ENCODE assay signal across 15 mouse cellular contexts in genomic region chr2:11013154-11013553, GRCm38 (mm10).
"Had no signal": no experiment of that assay in that cellular context is flagged by ENCODE, and none has a peak within 500 bp of the region (broad histone marks: within the 10 kb centered on the region; RNA-seq: fewer than 3 reads in every experiment).

No protein-coding gene starts in this region.

- H3K9ac ChIP-seq: kidney, embryonic 15.5 days; limb, embryonic 12.5 days; liver, embryonic 14.5 days; midbrain, embryonic 12.5 days; neural tube, embryonic 15.5 days; stomach, embryonic 15.5 days had no signal

- H3K36me3 ChIP-seq: kidney, embryonic 15.5 days; limb, embryonic 12.5 days; midbrain, embryonic 12.5 days; neural tube, embryonic 15.5 days; stomach, embryonic 15.5 days had no signal

- H3K4me3 ChIP-seq: kidney, embryonic 15.5 days; limb, embryonic 12.5 days; midbrain, embryonic 12.5 days; neural tube, embryonic 15.5 days; stomach, embryonic 15.5 days had no signal

- H3K27ac ChIP-seq: kidney, embryonic 15.5 days; limb, embryonic 12.5 days; liver, embryonic 14.5 days; midbrain, embryonic 12.5 days; neural tube, embryonic 15.5 days; stomach, embryonic 15.5 days had no signal

- DNase-seq: kidney, adult 2 months; kidney, postnatal 25 days; liver; lung, adult 18-20 months; spleen, adult 18-20 months; thymus, adult 2 months; thymus, postnatal 25 days had no signal

- H3K9me3 ChIP-seq: kidney, embryonic 15.5 days; limb, embryonic 12.5 days; midbrain, embryonic 12.5 days; neural tube, embryonic 15.5 days; stomach, embryonic 15.5 days had no signal

- H3K4me2 ChIP-seq: kidney, embryonic 15.5 days; limb, embryonic 12.5 days; midbrain, embryonic 12.5 days; neural tube, embryonic 15.5 days; stomach, embryonic 15.5 days had no signal

- H3K27me3 ChIP-seq: kidney, embryonic 15.5 days; limb, embryonic 12.5 days; midbrain, embryonic 12.5 days; neural tube, embryonic 15.5 days; stomach, embryonic 15.5 days had no signal

- H3K4me1 ChIP-seq: kidney, embryonic 15.5 days; limb, embryonic 12.5 days; stomach, embryonic 15.5 days had no signal

- ATAC-seq: intestine, embryonic 16.5 days; midbrain, embryonic 16.5 days had no signal
